Mouse (Mus musculus) bone marrow, adult 2 months (tissue): ENCODE data around the gene Kcnj11.

ENCODE experiments used
- CTCF ChIP-seq: fragments of 200-500 bp; IDR thresholded peaks from 2 replicates; pipeline ENCODE4 v1.5.1; 2011; ENCODE audit warnings: low read length, control low read depth; ENCODE audit not compliant: control insufficient read depth, insufficient read depth
- POLR2A ChIP-seq: fragments of 200-500 bp; IDR thresholded peaks from 2 replicates; pipeline ENCODE4 v1.6.1; 2011; ENCODE audit warnings: low read depth, mild to moderate bottlenecking, control low read depth, low read length, borderline replicate concordance; ENCODE audit not compliant: control insufficient read depth

- no peak for TF ChIP-seq CTCF
- no peak for TF ChIP-seq POLR2A
These were observed 24.8 kb upstream of the Kcnj11 start for GRCm38 (mm10) chr7:46125340-46125739.
